Mouse (Mus musculus): ENCODE measurements around the gene Olfr312.

The Olfr312 gene

DNA sequence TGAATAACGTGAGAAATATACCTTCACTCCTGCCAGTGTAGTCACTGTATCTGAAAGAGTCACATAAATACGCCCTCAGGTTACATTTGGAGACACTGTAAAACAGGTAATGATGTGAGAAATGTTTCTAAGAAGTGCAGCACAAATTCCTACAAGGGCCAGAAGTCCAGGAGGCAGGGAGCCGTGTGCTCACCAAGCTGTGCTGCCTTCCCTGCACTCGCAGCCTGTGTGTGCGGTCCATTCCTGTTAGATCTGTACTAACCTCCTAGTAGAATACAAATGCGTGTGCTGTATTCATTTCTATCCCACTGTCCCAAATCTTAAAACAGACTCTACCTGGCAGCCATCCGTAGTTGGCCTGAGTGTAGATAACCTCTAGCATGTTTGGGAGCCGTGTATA lies 31.7 kb downstream of the Olfr312 start:
- no peak for DNase-seq (ENCODE audit: low read depth)

DNA sequence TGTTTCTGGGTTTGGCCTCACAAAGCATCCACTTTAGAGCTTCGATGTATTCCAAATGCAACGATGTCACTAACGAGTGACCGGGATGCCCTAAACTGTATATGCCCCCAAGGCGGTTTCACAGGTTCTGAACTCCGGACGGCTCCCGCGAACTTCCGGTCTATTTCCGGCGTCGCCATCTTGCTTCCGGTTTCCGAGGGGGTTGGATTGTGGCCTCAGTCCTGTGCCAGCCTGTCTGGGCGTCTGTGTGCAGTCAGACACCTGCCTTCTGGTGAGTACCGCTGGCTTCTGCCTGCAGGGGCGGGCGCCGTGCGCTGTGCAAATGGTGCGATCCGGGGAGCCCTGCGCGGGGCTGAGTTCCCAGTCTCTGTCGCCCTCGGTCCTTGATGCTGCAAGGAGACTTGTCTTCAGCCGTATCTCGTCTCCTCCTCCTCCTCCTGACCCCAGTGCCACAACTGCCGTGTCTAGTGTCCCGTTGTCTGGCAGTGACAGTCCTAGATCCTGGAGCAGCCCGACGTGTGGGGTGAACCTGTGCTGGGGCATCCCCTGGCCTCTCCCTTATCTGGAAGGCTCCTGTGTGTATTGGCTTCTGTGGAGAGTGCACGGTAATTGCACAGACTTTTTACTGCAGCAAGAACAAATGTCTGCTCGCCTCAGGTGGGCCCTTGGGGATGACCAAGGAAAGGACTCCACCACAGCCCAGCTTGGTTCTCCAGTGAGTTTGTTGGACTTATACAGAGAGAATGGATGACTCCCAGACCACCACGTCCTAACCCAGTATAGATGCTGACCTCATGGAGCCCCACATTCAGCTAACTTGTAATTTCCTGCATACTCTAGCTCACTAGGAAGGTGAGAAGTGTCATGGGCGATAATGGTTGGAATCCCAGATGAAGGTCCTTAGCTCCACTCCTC lies 38.3 kb downstream of the Olfr312 start, which contains the start of gene 2810021J22Rik:
Gene 2810021J22Rik (plus strand): TSS at position 178 of the 915 bp plus-strand sequence.
- peak; percentile 53 for DNase-seq (ENCODE audit: low read depth)

DNA sequence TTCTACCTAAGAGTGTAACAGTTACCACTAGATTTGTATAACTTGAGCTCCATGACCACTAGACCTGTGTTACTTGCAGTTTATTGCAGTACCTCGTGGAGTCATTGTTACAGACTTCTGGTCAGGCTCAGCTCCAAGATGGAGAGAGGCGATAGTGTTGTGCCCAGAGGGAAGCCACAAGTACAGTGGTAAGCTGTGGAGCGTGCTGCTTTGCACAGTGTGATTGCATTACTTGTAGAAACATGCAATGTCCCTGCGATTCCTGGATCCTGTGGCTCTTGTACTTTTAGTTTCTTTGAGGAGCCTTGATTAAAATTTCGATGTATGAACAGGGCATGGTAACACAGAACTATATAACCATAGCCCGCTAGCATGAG lies 38.9 kb downstream of the Olfr312 start:
- DNase-seq (ENCODE audit: low read depth) = no peak

DNA sequence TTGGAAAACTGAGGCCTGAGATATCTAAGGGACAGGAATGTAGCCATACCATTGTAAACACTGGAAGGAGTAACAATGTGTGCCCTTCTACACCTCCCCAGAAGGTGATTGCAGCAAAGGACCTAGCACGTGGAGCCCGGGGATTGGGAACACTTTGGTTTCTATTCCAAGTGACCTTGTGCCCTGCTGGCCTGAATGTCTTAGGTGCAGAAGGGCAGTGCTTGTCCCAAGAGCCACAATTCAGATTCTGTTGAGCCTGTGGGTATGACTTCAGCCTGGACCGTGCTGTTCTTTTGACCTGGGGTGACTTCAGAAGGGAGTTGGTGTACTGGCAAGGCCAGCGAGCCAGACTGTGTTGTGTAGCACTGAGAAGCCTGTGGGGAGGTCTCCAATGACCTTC lies 41.9 kb downstream of the Olfr312 start:
- DNase-seq (ENCODE audit: low read depth) = no peak

DNA sequence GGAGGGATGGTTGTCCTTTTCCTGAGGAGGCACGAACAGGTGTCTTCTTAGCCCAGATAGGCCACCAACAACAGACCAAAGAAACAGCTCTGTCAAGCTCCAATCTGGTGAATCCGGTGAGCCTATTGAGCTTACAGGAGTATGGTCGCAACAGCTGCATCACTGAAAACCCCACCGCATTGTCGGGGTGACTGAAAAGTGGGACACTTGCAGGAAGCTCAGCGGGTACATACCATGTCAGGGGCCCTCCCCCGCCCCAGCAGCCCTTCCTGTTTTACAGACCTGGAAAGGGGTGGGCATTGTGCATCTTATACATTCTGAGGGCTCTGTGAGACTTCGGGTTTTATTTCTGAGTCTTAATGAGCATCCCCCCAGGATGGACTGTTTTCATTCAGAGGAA lies 54.7 kb downstream of the Olfr312 start:
- DNase-seq (ENCODE audit: low read depth) = no peak
